Mouse (Mus musculus): ENCODE data around the gene Appbp2. TPM values are rescaled to one million over a fixed set of nuclear protein-coding genes. Genes with fewer than 3 reads are reported as not detected.

Gene Appbp2
- polyA plus RNA-seq (2015; fragmentation: Nextera tagmentation; extraction: Ambion mirVana), result 25.9 and 27.4 TPM in 2 replicates

DNA sequence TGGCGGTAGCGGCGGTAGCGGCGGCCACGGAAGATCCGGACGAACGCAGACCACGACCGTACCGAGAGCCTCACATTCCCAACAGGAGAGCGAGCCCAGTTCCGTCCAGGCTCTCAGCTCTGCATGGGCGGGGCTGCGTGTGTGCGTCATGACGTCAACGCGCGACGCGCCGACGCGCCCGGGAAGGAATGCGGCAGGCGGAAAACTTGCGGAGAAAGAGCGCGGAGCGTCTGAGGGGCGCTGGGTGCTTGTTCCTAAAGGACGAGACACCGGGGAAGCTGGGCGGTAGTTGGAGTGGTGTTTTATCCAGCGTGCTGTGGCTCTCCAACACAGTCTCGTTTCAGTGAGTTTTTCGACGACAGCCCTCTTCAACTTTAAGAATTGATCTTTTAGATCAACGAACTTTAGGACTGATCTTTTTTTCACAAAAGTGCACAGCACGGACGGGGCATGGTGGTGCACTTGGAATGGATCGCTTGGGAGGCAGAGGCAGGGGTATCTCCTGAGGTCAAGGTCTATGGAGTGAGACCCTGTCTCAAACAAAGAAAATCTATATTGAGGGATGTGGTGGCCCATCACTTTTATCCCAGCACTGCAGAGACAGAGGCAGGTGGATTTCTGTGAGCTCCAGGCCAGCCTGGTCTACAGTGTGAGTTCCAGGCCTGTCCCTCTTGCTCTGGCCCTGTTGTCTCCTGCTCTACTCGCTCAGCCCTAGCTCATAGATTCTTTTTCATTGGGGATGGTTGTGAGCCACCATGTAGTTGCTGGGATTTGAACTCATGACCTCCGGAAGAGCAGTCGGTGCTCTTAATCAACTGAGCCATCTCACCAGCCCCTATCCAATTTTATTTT is at the start of gene Appbp2:
Appbp2 (minus strand) TSS at position 141 of the 852 bp plus-strand sequence.
- ATAC-seq, result peak; percentile 97
- TF ChIP-seq EP300 (IDR thresholded peaks at IDR 0.05), result no peak
- no peak; the same call in 1 of the 2 replicates for TF ChIP-seq CTCF (IDR thresholded peaks at IDR 0.05)
- peak within 1 kb of the TSS; percentile 97 for H3K4me3 ChIP-seq (ENCODE audit: low read depth, low read length)
- H3K4me1 ChIP-seq (ENCODE audit: insufficient read depth, low read depth, low read length), result peaks cover 9% of the 10 kb centered on the region; the same call in 1 of the 2 replicates
- DNase-seq (ENCODE audit: low spot score), result peak; percentile 96
- peak within 1 kb of the TSS; percentile 93 for H3K9ac ChIP-seq (replicated peaks; ENCODE audit: low read depth)
- no peaks in the 10 kb centered on the region for H3K9me3 ChIP-seq (ENCODE audit: low read length)
- no peaks in the 10 kb centered on the region for H3K36me3 ChIP-seq (ENCODE audit: insufficient read depth, low read length)
- H3K27ac ChIP-seq (ENCODE audit: low read length), result peak within 1 kb of the TSS; percentile 99
- 5% methylated on average over 44 of the region's 48 CpGs for WGBS
- H3K27me3 ChIP-seq (replicated peaks; ENCODE audit: insufficient read depth, low read length), result no peaks in the 10 kb centered on the region
- peak within 1 kb of the TSS; percentile 60 for H3K4me2 ChIP-seq (replicated peaks; ENCODE audit: low read depth, low read length)

- DNase-seq (ENCODE audit: low spot score), result no peak
- H3K9me3 ChIP-seq (ENCODE audit: low read length), result no peaks in the 10 kb centered on the region
- no peaks in the 10 kb centered on the region for H3K4me1 ChIP-seq (ENCODE audit: insufficient read depth, low read depth, low read length)
- no peaks in the 10 kb centered on the region for H3K36me3 ChIP-seq (ENCODE audit: insufficient read depth, low read length)
- no peaks in the 10 kb centered on the region for H3K27me3 ChIP-seq (replicated peaks; ENCODE audit: insufficient read depth, low read length)
- H3K4me2 ChIP-seq (replicated peaks; ENCODE audit: low read depth, low read length), result no peak overlapping the region
- H3K27ac ChIP-seq (ENCODE audit: low read length), result no peak overlapping the region
- TF ChIP-seq EP300 (IDR thresholded peaks at IDR 0.05), result no peak
- TF ChIP-seq CTCF (IDR thresholded peaks at IDR 0.05), result no peak
- H3K4me3 ChIP-seq (ENCODE audit: low read depth, low read length), result no peak overlapping the region
- H3K9ac ChIP-seq (replicated peaks; ENCODE audit: low read depth), result no peak overlapping the region
- 50% methylated on average over 15 of the region's 15 CpGs for WGBS
- 0 out of 2 replicates have a peak, but pooled peaks have one; percentile 12 for ATAC-seq
Observed at GRCm38 (mm10) chr11:85281219-85281878, 46.4 kb upstream of the Appbp2 start.

DNA sequence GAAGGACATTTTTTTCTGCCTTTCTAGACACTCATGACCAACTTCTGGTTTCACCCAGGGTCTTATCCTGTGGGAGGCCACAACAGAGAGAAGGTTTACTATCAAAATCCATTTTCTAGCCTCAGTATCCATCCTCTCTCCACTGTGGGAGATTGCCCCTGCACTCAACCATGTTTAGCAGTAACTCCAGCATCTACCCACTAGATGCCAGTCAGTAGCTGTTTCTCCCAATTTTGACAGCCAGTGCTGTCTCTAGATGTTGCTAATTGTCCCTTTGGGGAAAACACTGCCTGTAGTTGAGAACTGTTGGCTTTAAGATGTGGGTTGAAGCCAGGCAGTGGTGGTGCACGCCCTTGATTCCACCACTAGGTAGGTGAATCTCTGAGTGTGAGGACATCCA is 43.2 kb upstream of the Appbp2 start:
- ATAC-seq, result no peak

DNA sequence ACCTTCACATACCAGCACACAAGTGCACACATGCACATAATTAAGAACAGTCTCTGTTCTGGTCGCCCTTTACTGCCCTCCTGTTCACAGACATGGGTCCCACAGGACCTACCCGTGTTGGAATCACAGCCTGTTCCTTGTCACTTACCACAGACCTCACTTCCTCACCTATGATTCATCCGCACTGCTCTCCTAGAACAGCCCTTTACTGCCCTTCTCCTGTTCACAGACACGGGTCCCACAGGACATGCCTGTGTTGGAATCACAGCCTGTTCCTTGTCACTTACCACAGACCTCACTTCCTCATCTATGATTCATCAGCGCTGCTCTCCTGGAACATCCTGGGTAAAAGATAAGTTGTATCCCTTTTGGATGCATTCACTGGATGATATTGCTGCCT is 42.7 kb upstream of the Appbp2 start:
- no peak overlapping the region for H3K9ac ChIP-seq (replicated peaks; ENCODE audit: low read depth)
- H3K27me3 ChIP-seq (replicated peaks; ENCODE audit: insufficient read depth, low read length), result no peaks in the 10 kb centered on the region
- DNase-seq (ENCODE audit: low spot score) (no peak), ATAC-seq (no peak)
- no peaks in the 10 kb centered on the region for H3K9me3 ChIP-seq (ENCODE audit: low read length)
- no peak overlapping the region for H3K27ac ChIP-seq (ENCODE audit: low read length)
- no peak overlapping the region for H3K4me3 ChIP-seq (ENCODE audit: low read depth, low read length)
- 60% methylated on average over 5 of the region's 5 CpGs for WGBS
- TF ChIP-seq EP300 (IDR thresholded peaks at IDR 0.05) (no peak), CTCF (IDR thresholded peaks at IDR 0.05) (no peak)
- H3K4me2 ChIP-seq (replicated peaks; ENCODE audit: low read depth, low read length), result no peak overlapping the region
- no peaks in the 10 kb centered on the region for H3K4me1 ChIP-seq (ENCODE audit: insufficient read depth, low read depth, low read length)
- H3K36me3 ChIP-seq (ENCODE audit: insufficient read depth, low read length), result no peaks in the 10 kb centered on the region

More for the DNA sequence above, 43.2 kb upstream of the Appbp2 start:
- no peak for DNase-seq (ENCODE audit: low spot score)
- H3K36me3 ChIP-seq (ENCODE audit: insufficient read depth, low read length), result no peaks in the 10 kb centered on the region
- H3K27me3 ChIP-seq (replicated peaks; ENCODE audit: insufficient read depth, low read length), result no peaks in the 10 kb centered on the region
- WGBS, result 60% methylated on average over 1 of the region's 1 CpGs
- no peaks in the 10 kb centered on the region for H3K4me1 ChIP-seq (ENCODE audit: insufficient read depth, low read depth, low read length)
- no peak overlapping the region for H3K4me2 ChIP-seq (replicated peaks; ENCODE audit: low read depth, low read length)
- no peak overlapping the region for H3K27ac ChIP-seq (ENCODE audit: low read length)
- no peaks in the 10 kb centered on the region for H3K9me3 ChIP-seq (ENCODE audit: low read length)
- no peak for TF ChIP-seq EP300 (IDR thresholded peaks at IDR 0.05)
- TF ChIP-seq CTCF (IDR thresholded peaks at IDR 0.05), result peak; percentile 22; the same call in 1 of the 2 replicates
- no peak overlapping the region for H3K9ac ChIP-seq (replicated peaks; ENCODE audit: low read depth)
- no peak overlapping the region for H3K4me3 ChIP-seq (ENCODE audit: low read depth, low read length)

DNA sequence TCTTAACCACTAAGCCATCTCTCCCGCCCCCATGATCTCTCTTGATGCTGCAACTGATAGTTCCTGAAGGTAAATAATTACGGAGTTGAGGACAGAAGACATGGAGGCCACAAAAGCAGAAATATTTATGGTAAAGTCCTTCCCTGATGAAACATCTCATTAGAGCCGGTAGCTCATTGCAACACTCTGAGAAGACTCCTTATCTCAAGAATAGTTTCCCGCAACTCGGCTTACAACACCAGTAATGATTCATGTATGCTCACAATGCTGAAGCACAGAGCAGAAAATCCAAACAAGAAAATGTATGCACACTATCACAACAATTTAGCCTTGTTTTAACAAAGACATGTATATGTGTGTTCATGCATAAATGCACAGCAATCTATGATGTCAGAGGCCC is 40.2 kb upstream of the Appbp2 start:
- no peak overlapping the region for H3K27ac ChIP-seq (ENCODE audit: low read length)
- H3K4me1 ChIP-seq (ENCODE audit: insufficient read depth, low read depth, low read length), result no peaks in the 10 kb centered on the region
- H3K27me3 ChIP-seq (replicated peaks; ENCODE audit: insufficient read depth, low read length), result no peaks in the 10 kb centered on the region
- no peak for TF ChIP-seq CTCF (IDR thresholded peaks at IDR 0.05)
- TF ChIP-seq EP300 (IDR thresholded peaks at IDR 0.05), result no peak
- no peaks in the 10 kb centered on the region for H3K36me3 ChIP-seq (ENCODE audit: insufficient read depth, low read length)
- 51% methylated on average over 5 of the region's 5 CpGs for WGBS
- H3K4me3 ChIP-seq (ENCODE audit: low read depth, low read length), result no peak overlapping the region
- peak; percentile 69 for DNase-seq (ENCODE audit: low spot score)
- no peak overlapping the region for H3K9ac ChIP-seq (replicated peaks; ENCODE audit: low read depth)
- no peaks in the 10 kb centered on the region for H3K9me3 ChIP-seq (ENCODE audit: low read length)
- no peak overlapping the region for H3K4me2 ChIP-seq (replicated peaks; ENCODE audit: low read depth, low read length)
- ATAC-seq, result peak; percentile 32; the same call in 1 of the 2 replicates

- Histone ChIP-seq H3K4me2 (replicated peaks; ENCODE audit: low read depth, low read length) (no peak overlapping the region), H3K36me3 (ENCODE audit: insufficient read depth, low read length) (no peaks in the 10 kb centered on the region), H3K4me1 (ENCODE audit: insufficient read depth, low read depth, low read length) (no peaks in the 10 kb centered on the region), H3K27me3 (replicated peaks; ENCODE audit: insufficient read depth, low read length) (no peaks in the 10 kb centered on the region), H3K9ac (replicated peaks; ENCODE audit: low read depth) (no peak overlapping the region), H3K4me3 (ENCODE audit: low read depth, low read length) (no peak overlapping the region), H3K27ac (ENCODE audit: low read length) (no peak overlapping the region), H3K9me3 (ENCODE audit: low read length) (no peaks in the 10 kb centered on the region)
- WGBS, result 74% methylated on average over 6 of the region's 6 CpGs
- DNase-seq (ENCODE audit: low spot score) (no peak), ATAC-seq (no peak)
- TF ChIP-seq EP300 (IDR thresholded peaks at IDR 0.05) (no peak), CTCF (IDR thresholded peaks at IDR 0.05) (peak; percentile 59)
Observed at GRCm38 (mm10) chr11:85273299-85273698, 38.4 kb upstream of the Appbp2 start.
